Mouse (Mus musculus) heart, adult 9 months (tissue): Measurements from ENCODE around the gene Ifi203.
"Not testable (repeated sequence)": the region's sequence is repeated elsewhere in the genome, so short reads cannot be mapped to it uniquely, and the experiment has no call there.

ENCODE experiments used
- DNase-seq, 2 experiments: peaks; one replicate each; pipeline ENCODE4 v3.0.0; 2022; ENCODE audit warnings: low spot score in 2 of 2

Ifi203 gene

DNA sequence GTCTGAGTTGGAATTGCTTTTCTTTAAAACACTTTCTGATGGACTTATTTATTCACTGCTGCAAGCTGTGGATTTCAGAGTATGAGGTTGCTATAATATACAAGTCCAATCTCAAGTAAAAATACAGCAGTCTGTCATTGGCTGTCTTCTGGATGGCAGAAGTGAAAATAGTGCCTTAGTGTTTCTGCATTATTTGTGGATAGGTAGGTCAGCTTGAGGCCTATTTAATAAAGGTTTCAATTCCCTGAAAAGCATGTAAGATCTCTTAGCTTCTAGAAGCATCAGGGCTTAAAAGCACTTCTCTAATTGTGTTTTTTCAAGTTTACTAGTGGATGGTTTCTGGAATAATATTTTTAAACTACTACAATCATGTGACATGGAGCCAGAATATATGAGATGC is 52.7 kb downstream of the Ifi203 start:
- not testable (repeated sequence) for DNase-seq

DNA sequence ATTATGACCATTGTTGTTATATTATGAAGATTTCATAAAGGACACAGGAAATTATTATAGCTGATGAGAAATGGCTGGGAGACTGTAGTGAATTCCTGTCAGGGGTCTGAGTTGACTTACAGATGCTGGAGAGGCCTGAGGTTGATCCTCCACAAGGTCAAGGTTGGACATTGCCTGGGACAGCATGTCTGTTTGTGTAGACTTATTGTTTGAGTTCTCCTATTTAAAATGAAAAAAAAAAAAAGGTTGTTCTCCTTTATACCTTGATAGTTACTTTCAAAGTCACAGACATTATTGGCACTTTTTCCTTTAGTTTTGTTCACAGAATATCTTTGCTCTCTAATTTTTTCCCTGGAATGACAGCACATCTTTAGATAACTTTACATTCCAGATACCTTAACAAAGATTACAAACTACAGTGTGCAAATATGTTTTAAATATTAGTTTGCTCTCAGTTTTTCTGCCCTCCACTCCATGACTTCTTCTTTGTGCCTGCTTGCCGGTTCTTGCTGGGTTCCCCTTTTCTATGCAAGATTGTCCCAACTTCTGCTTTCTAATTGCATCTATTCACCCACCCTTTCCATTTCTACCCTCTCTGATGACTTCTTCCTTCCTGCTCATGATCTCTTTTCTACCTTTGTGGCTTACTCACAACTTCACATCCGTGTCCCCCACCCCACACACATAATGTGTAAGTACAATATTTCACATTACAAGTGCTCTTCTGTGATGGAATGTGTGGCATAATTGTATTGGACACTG is 55.3 kb downstream of the Ifi203 start:
- DNase-seq: not testable (repeated sequence)

DNA sequence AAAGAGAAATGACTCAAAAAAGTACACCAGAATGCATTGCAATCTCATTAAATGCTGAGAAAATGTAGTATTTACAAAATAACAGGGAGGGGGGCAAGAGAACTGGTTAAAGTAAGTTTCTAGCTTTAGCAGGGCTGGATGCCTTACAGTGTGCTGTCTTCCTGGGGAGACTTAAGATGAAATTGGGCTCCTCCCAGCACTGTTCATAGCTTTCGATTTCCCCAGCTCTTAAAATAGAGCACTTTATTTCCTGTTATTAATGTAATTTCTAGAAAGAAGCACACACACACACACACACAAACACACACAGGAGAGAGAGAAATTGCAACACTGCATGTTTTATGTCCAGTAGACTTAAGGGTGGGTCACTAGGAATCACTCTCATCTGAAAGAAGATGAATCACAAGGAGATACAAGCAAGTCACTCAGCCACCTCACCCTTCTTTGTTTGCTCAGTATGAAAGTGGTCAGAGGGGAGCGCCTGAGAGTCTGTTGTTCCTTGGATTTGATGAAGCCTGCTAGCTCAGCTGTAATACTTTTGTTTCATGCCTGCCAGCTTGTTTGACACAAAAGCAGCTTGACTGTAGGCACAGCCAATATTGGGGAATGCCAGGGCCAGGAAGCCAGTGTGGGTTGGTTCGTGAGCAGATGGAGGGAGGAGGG is 62.3 kb downstream of the Ifi203 start:
- DNase-seq: peak; percentile 53 to 57

DNA sequence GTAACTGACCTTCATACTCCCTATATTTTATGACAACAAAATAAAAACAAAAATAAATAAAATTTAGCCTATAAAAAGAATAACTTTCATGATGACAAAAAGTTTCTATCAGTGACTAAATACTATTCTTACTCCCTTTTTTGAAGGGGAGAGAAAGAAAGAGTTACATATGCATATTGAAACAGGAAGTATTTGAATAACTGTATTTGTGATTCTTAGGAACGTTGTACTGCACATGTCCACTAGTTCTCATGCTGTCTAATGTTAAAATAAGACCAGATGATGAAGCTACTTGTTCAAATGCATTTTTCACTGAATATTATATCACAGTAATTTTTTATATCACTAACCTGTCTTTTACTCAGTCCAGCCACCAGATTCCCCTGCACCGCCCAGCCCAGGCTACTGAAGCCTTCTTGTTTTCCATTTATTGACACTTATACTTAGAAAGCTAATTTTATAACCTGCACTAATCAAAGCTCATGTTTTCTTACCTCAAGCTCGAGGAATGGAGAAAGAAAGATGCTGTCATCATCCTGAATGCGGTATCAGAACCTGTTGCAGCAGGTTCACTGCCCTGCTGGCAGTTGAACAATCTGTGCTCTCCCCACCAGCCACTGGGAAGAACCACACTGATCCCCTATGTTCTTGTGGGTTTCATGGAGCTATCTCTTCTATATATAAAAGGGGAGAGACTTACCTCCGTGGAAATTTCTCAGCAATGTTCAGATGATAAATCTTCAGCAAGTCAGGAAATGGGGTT is 63.1 kb downstream of the Ifi203 start:
- not testable (repeated sequence) for DNase-seq

DNA sequence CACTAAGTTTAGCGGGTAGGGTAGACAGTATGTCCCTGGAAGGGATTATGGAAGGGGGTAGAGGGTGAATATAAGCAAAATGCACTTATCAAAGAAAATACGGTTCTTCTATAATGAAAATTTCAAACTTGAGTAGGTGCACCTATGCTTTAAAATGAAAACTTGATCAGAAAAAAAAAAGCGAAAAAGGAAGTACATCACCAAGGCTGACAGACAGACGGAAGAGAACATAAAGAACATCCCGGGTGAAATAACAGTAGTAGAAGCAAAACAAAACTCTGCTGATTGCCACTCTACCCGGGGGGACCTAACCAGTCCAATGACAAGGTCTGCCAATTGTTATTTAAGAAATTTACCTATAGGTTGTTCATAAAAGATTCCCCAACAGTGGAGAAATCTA is 64.2 kb downstream of the Ifi203 start:
- not testable (repeated sequence) for DNase-seq

DNA sequence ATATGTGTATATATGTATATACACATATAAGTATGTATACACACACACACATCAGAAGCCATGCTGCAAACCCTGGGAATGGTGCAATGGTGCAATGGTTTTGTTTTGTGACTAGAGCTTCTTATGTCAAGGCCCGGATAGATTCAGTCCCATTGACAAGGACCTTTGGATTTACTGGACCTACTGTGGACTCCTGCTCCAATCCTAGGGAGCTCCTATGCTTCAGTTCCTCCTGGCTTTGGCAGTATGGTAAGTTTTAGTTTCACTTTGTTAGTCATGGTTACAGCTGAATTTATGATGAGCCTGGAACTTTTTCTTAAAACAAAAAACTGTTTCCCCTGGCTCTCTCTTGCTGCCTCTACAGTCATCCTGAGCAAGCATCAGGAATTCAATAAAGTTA is 65.3 kb downstream of the Ifi203 start:
- peak in 1 of 2 experiments; percentile 9 for DNase-seq
